Mouse (Mus musculus): ENCODE results near the gene Cfap126.
"Not testable (repeated sequence)": the region's sequence is repeated elsewhere in the genome, so short reads cannot be mapped to it uniquely, and the experiment has no call there.

DNA sequence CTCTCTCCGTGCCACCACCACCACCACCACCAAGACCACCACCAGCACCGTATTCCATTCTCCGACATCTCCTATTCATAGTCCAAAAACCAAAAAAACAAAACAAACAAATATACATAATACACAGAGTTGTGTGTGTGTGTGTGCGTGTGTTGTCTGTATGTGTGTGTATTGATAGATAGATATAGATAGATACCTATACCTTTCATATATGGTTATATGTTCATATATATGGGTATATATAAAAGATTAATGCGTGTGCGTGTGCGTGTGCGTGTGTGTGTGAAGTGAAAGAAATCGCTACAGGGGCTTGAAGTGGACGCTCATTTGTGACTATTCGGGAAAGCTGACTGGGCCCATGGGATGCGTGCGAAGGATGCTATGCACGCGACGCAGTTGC lies 42.8 kb upstream of the Cfap126 start:
- not testable (repeated sequence) for TF ChIP-seq CTCF (IDR thresholded peaks at IDR 0.05; ENCODE audit: insufficient read depth, low read length); POLR2A (IDR thresholded peaks at IDR 0.05; ENCODE audit: borderline replicate concordance, extremely low read depth, low read depth, low read length)
